Mouse (Mus musculus) megakaryocyte progenitor cell, adult 5-6 weeks (primary cell): ENCODE measurements around the gene Clasp1. TPM values are rescaled to one million over a fixed set of nuclear protein-coding genes. Genes with fewer than 3 reads are reported as not detected.

Source experiments
- ATAC-seq: replicated peaks from 2 replicates; pipeline ENCODE4 v1.8.0; 2016; ENCODE audit warnings: mild to moderate bottlenecking, moderate TSS enrichment, inconsistent platforms; ENCODE audit not compliant: poor library complexity
- total RNA-seq, 2 experiments: library from RNA; stranded (forward) in 1 of 2; stranded (reverse) in 1 of 2; fragments of 157-497, 149-512 nt in 1 of 2; fragments of 200-1000 nt in 1 of 2; gene quantifications; 2 replicates each; pipeline versions ENCODE4 v1.2.3 to v1.2.4; 2015 to 2017

Gene Clasp1
- total RNA-seq, 2 experiments from 2014 or later, result 45.9 to 56.3 TPM

- no peak for ATAC-seq
Observed at GRCm38 (mm10) chr1:118402556-118402955, 13.7 kb downstream of the Clasp1 start.

GRCm38 (mm10) chr1:118402966-118403365 is 14.1 kb downstream of the Clasp1 start:
- ATAC-seq, result no peak

- ATAC-seq, result peak; percentile 41; the same call in 1 of the 2 replicates
Observed at GRCm38 (mm10) chr1:118403440-118403839, 14.6 kb downstream of the Clasp1 start.

GRCm38 (mm10) chr1:118407586-118408250 is 18.9 kb downstream of the Clasp1 start:
- ATAC-seq, result no peak

- ATAC-seq, result no peak
Observed at GRCm38 (mm10) chr1:118409249-118409648, 20.4 kb downstream of the Clasp1 start.

- peak; percentile 24; the same call in 1 of the 2 replicates for ATAC-seq
Observed at GRCm38 (mm10) chr1:118410824-118411223, 22.0 kb downstream of the Clasp1 start.

- ATAC-seq, result peak; percentile 33
Observed at GRCm38 (mm10) chr1:118413169-118413568, 24.3 kb downstream of the Clasp1 start.

- ATAC-seq, result peak; percentile 70
Observed at GRCm38 (mm10) chr1:118417047-118417730, 28.3 kb downstream of the Clasp1 start.

- ATAC-seq, result no peak
Observed at GRCm38 (mm10) chr1:118419399-118419798, 30.5 kb downstream of the Clasp1 start.

GRCm38 (mm10) chr1:118421149-118421548 is 32.3 kb downstream of the Clasp1 start:
- peak; percentile 30; the same call in 1 of the 2 replicates for ATAC-seq

GRCm38 (mm10) chr1:118422812-118423211 is 34.0 kb downstream of the Clasp1 start:
- ATAC-seq, result no peak

- ATAC-seq, result peak; percentile 16
Observed at GRCm38 (mm10) chr1:118425982-118426381, 37.1 kb downstream of the Clasp1 start.

GRCm38 (mm10) chr1:118428354-118429084 is 39.7 kb downstream of the Clasp1 start:
- ATAC-seq, result 0 out of 2 replicates have a peak, but pooled peaks have one; percentile 20

GRCm38 (mm10) chr1:118431548-118431947 is 42.7 kb downstream of the Clasp1 start:
- no peak for ATAC-seq

- no peak for ATAC-seq
Observed at GRCm38 (mm10) chr1:118435001-118435473, 46.2 kb downstream of the Clasp1 start.

- ATAC-seq, result no peak
Observed at GRCm38 (mm10) chr1:118437856-118438255, 49.0 kb downstream of the Clasp1 start.

- no peak for ATAC-seq
Observed at GRCm38 (mm10) chr1:118438332-118438731, 49.5 kb downstream of the Clasp1 start.

- 0 out of 2 replicates have a peak, but pooled peaks have one; percentile 17 for ATAC-seq
Observed at GRCm38 (mm10) chr1:118440547-118440946, 51.7 kb downstream of the Clasp1 start.

GRCm38 (mm10) chr1:118444420-118444819 is 55.6 kb downstream of the Clasp1 start:
- no peak for ATAC-seq

- no peak for ATAC-seq
Observed at GRCm38 (mm10) chr1:118444988-118445387, 56.1 kb downstream of the Clasp1 start.

GRCm38 (mm10) chr1:118445441-118445840 is 56.6 kb downstream of the Clasp1 start:
- no peak for ATAC-seq
